Mouse (Mus musculus): ENCODE data around the gene Slc5a5. TPM values are rescaled to one million over a fixed set of nuclear protein-coding genes. Genes with fewer than 3 reads are reported as not detected.

The Slc5a5 gene
- polyA plus RNA-seq, 2 experiments, result 0.03 to 0.10 TPM

DNA sequence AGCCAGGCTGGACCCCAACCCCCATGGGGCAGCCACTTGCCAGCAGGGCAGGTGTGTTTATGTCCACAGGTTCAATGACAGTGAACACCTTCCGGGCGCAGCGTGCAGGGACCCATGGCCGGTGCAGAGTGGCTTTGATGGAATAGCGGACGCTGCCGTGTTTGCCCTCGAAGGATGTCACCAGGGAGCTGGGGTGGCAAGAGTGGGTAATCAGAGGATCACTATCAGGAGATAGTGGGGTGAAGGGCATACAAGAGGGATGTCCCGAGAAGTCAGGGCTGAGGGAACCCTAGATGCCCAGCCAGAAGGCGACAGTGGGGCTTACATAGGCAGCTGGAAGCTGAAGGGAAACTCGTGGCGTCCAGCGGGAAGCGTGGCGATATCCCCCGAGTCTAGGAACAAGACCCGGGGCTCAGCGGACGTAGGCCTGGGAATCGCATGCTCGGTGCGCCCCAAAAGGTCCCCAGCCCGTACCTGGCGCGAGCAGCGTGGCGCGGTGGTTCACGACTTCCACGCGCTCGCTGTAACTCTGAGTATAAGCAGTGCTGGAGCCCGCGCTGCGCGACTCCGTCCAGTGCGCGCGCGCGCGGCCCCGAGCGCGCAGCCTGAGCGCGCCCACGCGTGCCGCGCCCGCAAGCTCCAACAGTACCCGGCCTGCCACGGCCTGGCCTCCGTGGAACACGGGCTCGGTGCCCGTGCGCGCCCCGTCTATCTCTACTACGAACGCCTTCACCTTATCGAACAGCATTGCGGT lies 53.7 kb downstream of the Slc5a5 start:
- WGBS (ENCODE audit: insufficient replicate concordance), result 3% methylated on average over 66 of the region's 66 CpGs
- no peak for DNase-seq (ENCODE audit: low read depth in 3 of 3, low spot score in 3 of 3)
- peaks cover 49 to 69% of the 10 kb centered on the region in 2 experiments for H3K4me1 ChIP-seq (replicated peaks; ENCODE audit: control insufficient read depth in 2 of 2, insufficient read depth in 2 of 2, low read length in 1 of 2)

DNA sequence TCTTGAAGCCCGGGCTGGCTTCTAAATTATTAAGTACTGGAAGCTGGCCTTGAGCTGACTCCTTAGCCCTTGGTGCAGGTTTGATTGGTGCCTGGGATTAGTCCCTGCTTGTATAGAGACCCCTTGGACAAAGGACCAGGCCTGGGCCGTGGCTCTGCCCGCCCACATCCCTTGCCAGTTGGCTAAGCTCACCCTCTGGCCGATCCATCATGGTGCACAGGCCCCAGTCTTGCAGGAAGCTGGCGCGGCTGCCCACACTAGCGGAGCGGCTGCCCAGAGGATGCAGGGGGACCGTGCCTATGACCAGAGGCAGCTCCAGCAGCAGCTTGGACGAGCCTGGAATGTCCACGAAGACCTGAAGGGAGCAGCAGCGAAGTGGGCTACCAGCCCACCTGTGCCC lies 55.9 kb downstream of the Slc5a5 start:
- H3K27ac ChIP-seq, result peak overlapping the region; percentile 81
- no peaks in the 10 kb centered on the region for H3K27me3 ChIP-seq (ENCODE audit: control insufficient read depth, insufficient read depth, low read length)
- H3K4me2 ChIP-seq (ENCODE audit: low read depth), result peak overlapping the region; percentile 83
- TF ChIP-seq CTCF (IDR thresholded peaks at IDR 0.05; ENCODE audit: low read depth) (no peak), EP300 (IDR thresholded peaks at IDR 0.05; ENCODE audit: low read depth) (no peak)
- whole genome bisulfite sequencing (ENCODE audit: insufficient replicate concordance), result 89% methylated on average over 12 of the region's 12 CpGs
- peaks cover 22% of the 10 kb centered on the region for H3K36me3 ChIP-seq (replicated peaks; ENCODE audit: control insufficient read depth, insufficient read depth, low read depth)
- peak overlapping the region; percentile 32 for H3K9ac ChIP-seq (replicated peaks)
- DNase-seq (ENCODE audit: low read depth in 3 of 3, low spot score in 3 of 3) (no peak), ATAC-seq (ENCODE audit: insufficient read depth) (no peak)
- H3K4me3 ChIP-seq (ENCODE audit: insufficient read depth in 1 of 2, low read depth in 2 of 2, low read length in 2 of 2), result peak overlapping the region; percentile 2 to 27; a peak in 3 of 4 replicates
- peaks cover 34 to 53% of the 10 kb centered on the region in 2 experiments for H3K4me1 ChIP-seq (replicated peaks; ENCODE audit: control insufficient read depth in 2 of 2, insufficient read depth in 2 of 2, low read length in 1 of 2)
- no peaks in the 10 kb centered on the region for H3K9me3 ChIP-seq (ENCODE audit: control insufficient read depth, low read length)

More for the DNA sequence above, 53.7 kb downstream of the Slc5a5 start:
- Histone ChIP-seq H3K9ac (replicated peaks) (peak overlapping the region; percentile 90), H3K27ac (peak overlapping the region; percentile 91), H3K4me2 (ENCODE audit: low read depth) (peak overlapping the region; percentile 83), H3K27me3 (ENCODE audit: control insufficient read depth, insufficient read depth, low read length) (no peaks in the 10 kb centered on the region), H3K9me3 (ENCODE audit: control insufficient read depth, low read length) (no peaks in the 10 kb centered on the region), H3K4me3 (ENCODE audit: insufficient read depth in 1 of 2, low read depth in 2 of 2, low read length in 2 of 2) (peak overlapping the region; percentile 81 to 85), H3K36me3 (replicated peaks; ENCODE audit: control insufficient read depth, insufficient read depth, low read depth) (peaks cover 22% of the 10 kb centered on the region)
- peak; percentile 44 for ATAC-seq (ENCODE audit: insufficient read depth)
- TF ChIP-seq CTCF (IDR thresholded peaks at IDR 0.05; ENCODE audit: low read depth), result 0 out of 2 replicates have a peak, but pooled peaks have one; percentile 9
- no peak; the same call in 1 of the 2 replicates for TF ChIP-seq EP300 (IDR thresholded peaks at IDR 0.05; ENCODE audit: low read depth)

DNA sequence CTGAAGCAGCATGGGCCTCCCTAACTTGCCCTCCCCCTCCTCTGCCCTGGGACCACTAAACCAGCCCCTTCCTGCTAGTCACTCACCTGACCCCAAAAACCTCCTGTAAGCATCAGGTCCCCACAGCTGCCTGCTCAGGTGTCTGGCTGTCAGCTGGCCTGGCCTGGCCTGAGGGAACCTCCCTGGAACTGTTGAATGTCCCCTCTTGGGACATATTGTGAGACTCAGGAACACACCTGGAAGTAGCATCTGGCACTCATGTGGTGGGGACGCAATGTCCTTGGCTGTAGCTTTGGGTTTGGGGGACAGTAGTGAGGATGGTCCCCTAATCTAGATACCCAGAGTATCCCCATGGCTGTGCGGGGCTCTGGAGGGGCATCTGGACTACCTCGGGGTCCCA lies 58.5 kb downstream of the Slc5a5 start:
- Histone ChIP-seq H3K4me3 (ENCODE audit: insufficient read depth in 1 of 2, low read depth in 2 of 2, low read length in 2 of 2) (no peak overlapping the region), H3K4me1 (replicated peaks; ENCODE audit: control insufficient read depth in 2 of 2, insufficient read depth in 2 of 2, low read length in 1 of 2) (peaks cover 23 to 38% of the 10 kb centered on the region in 2 experiments), H3K9ac (replicated peaks) (no peak overlapping the region), H3K4me2 (ENCODE audit: low read depth) (no peak overlapping the region), H3K27ac (no peak overlapping the region), H3K9me3 (ENCODE audit: control insufficient read depth, low read length) (no peaks in the 10 kb centered on the region), H3K27me3 (ENCODE audit: control insufficient read depth, insufficient read depth, low read length) (no peaks in the 10 kb centered on the region), H3K36me3 (replicated peaks; ENCODE audit: control insufficient read depth, insufficient read depth, low read depth) (peaks cover 22% of the 10 kb centered on the region)
- no peak for ATAC-seq (ENCODE audit: insufficient read depth)
- no peak for DNase-seq (ENCODE audit: low read depth in 3 of 3, low spot score in 3 of 3)
- 93% methylated on average over 3 of the region's 3 CpGs for WGBS (ENCODE audit: insufficient replicate concordance)
- no peak for TF ChIP-seq EP300 (IDR thresholded peaks at IDR 0.05; ENCODE audit: low read depth)
- TF ChIP-seq CTCF (IDR thresholded peaks at IDR 0.05; ENCODE audit: low read depth), result no peak

DNA sequence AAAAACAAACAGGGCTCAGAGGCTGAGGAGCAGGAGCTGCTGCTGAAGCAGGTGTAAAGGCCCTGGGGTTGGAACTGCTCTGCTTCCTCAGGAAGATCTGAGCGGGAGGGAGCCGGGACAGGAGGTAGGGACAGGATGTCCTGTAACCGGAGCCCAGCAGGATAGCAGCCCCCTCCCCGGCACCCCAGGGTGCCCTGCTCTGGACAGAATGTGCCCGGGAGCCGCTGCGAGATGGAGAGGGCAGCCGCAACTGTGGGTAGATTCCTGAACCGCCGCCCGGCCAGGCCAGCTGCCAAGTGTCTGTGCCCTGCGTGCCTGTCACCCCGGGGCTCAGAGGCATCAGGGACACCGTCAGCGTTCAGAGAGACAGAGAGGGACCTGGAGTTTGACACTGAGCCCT lies 59.0 kb downstream of the Slc5a5 start:
- TF ChIP-seq EP300 (IDR thresholded peaks at IDR 0.05; ENCODE audit: low read depth), result no peak
- TF ChIP-seq CTCF (IDR thresholded peaks at IDR 0.05; ENCODE audit: low read depth), result no peak
- no peak overlapping the region; the same call in 1 of the 2 replicates for H3K27ac ChIP-seq
- no peaks in the 10 kb centered on the region for H3K27me3 ChIP-seq (ENCODE audit: control insufficient read depth, insufficient read depth, low read length)
- no peak for ATAC-seq (ENCODE audit: insufficient read depth)
- no peak overlapping the region for H3K4me3 ChIP-seq (ENCODE audit: insufficient read depth in 1 of 2, low read depth in 2 of 2, low read length in 2 of 2)
- H3K36me3 ChIP-seq (replicated peaks; ENCODE audit: control insufficient read depth, insufficient read depth, low read depth), result peaks cover 22% of the 10 kb centered on the region
- DNase-seq (ENCODE audit: low read depth in 3 of 3, low spot score in 3 of 3), result no peak
- 60% methylated on average over 15 of the region's 15 CpGs for WGBS (ENCODE audit: insufficient replicate concordance)
- peaks cover 23 to 38% of the 10 kb centered on the region in 2 experiments for H3K4me1 ChIP-seq (replicated peaks; ENCODE audit: control insufficient read depth in 2 of 2, insufficient read depth in 2 of 2, low read length in 1 of 2)
- no peak overlapping the region for H3K9ac ChIP-seq (replicated peaks)
- H3K9me3 ChIP-seq (ENCODE audit: control insufficient read depth, low read length), result no peaks in the 10 kb centered on the region
- no peak overlapping the region for H3K4me2 ChIP-seq (ENCODE audit: low read depth)

DNA sequence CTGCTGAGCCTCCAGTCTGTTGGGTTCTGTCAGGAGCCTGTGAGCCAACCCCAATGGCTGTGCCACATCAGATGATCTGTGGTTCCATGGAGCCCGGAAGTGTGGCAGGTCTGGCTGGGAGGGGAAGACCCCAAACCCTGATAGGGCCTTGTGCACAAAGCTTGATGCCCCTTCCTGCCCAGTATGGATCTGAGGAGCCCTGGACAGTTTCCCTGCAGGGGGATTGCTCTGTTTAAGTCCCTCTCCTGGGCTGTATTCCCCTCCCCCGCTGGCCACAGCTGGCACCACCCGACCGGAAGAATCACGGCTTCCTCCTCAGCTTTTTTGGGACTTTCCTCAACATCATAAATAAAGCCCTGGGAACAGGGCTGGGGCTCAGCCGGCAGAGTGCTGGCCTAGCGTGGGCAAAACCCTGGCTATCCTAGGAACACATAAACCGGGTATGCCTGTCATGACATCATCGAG lies 59.5 kb downstream of the Slc5a5 start:
- Histone ChIP-seq H3K27me3 (ENCODE audit: control insufficient read depth, insufficient read depth, low read length) (no peaks in the 10 kb centered on the region), H3K4me2 (ENCODE audit: low read depth) (no peak overlapping the region), H3K36me3 (replicated peaks; ENCODE audit: control insufficient read depth, insufficient read depth, low read depth) (peaks cover 22% of the 10 kb centered on the region), H3K4me1 (replicated peaks; ENCODE audit: control insufficient read depth in 2 of 2, insufficient read depth in 2 of 2, low read length in 1 of 2) (peaks cover 23 to 36% of the 10 kb centered on the region in 2 experiments), H3K4me3 (ENCODE audit: insufficient read depth in 1 of 2, low read depth in 2 of 2, low read length in 2 of 2) (no peak overlapping the region), H3K27ac (no peak overlapping the region), H3K9me3 (ENCODE audit: control insufficient read depth, low read length) (no peaks in the 10 kb centered on the region), H3K9ac (replicated peaks) (no peak overlapping the region)
- 36% methylated on average over 9 of the region's 9 CpGs for WGBS (ENCODE audit: insufficient replicate concordance)
- no peak for TF ChIP-seq CTCF (IDR thresholded peaks at IDR 0.05; ENCODE audit: low read depth)
- no peak for TF ChIP-seq EP300 (IDR thresholded peaks at IDR 0.05; ENCODE audit: low read depth)
- ATAC-seq (ENCODE audit: insufficient read depth) (no peak), DNase-seq (ENCODE audit: low read depth in 3 of 3, low spot score in 3 of 3) (no peak)

MicroRNAs within 50 kb of the gene (microRNA counts, 519-probe panel; counts per million panel counts)
- 69.9 counts per million for microRNA mmu-miR-1969

Small RNAs within 50 kb of the gene (microRNA-seq; reads per million reads assigned to microRNA genes)
- gene Mir1969, result 1.7 reads per million
- gene Mir7067, result not detected

Other genes with a start within 250 kb of the Slc5a5 start
- 7.6 and 8.6 TPM in 2 replicates for gene Pgpep1, start 232.4 kb downstream of the Slc5a5 start, polyA plus RNA-seq (2012; rRNA removed)
- gene Pgpep1, start 232.4 kb downstream of the Slc5a5 start, polyA plus RNA-seq (2014; fragmentation: Nextera tagmentation; extraction: Ambion mirVana), result 19.8 and 23.5 TPM in 2 replicates
- 134 and 478 TPM in 2 replicates for gene Lsm4, start 219.5 kb downstream of the Slc5a5 start, polyA plus RNA-seq (2012; rRNA removed)
- gene Lsm4, start 219.5 kb downstream of the Slc5a5 start, polyA plus RNA-seq (2014; fragmentation: Nextera tagmentation; extraction: Ambion mirVana), result 160 and 176 TPM in 2 replicates
- 28.4 and 29.4 TPM in 2 replicates for gene Jund, start 193.8 kb downstream of the Slc5a5 start, polyA plus RNA-seq (2012; rRNA removed)
- gene Jund, start 193.8 kb downstream of the Slc5a5 start, polyA plus RNA-seq (2014; fragmentation: Nextera tagmentation; extraction: Ambion mirVana), result 20.3 and 21.8 TPM in 2 replicates
- not detected in 2 replicates for gene Iqcn, start 189.3 kb downstream of the Slc5a5 start, polyA plus RNA-seq (2012; rRNA removed)
- not detected in 2 replicates for gene Iqcn, start 189.3 kb downstream of the Slc5a5 start, polyA plus RNA-seq (2014; fragmentation: Nextera tagmentation; extraction: Ambion mirVana)
- 0.04 TPM in 1 of 2 replicates, not detected in the other for gene Gm3336, start 174.2 kb downstream of the Slc5a5 start, polyA plus RNA-seq (2012; rRNA removed)
- 0.11 TPM in 2 replicates for gene Gm3336, start 174.2 kb downstream of the Slc5a5 start, polyA plus RNA-seq (2014; fragmentation: Nextera tagmentation; extraction: Ambion mirVana)
- 1.6 TPM in 2 replicates for gene Pde4c, start 169.0 kb downstream of the Slc5a5 start, polyA plus RNA-seq (2012; rRNA removed)
- gene Pde4c, start 169.0 kb downstream of the Slc5a5 start, polyA plus RNA-seq (2014; fragmentation: Nextera tagmentation; extraction: Ambion mirVana), result 0.34 and 0.74 TPM in 2 replicates
- gene Rab3a, start 138.1 kb downstream of the Slc5a5 start, polyA plus RNA-seq (2012; rRNA removed), result 2.7 and 3.2 TPM in 2 replicates
- gene Rab3a, start 138.1 kb downstream of the Slc5a5 start, polyA plus RNA-seq (2014; fragmentation: Nextera tagmentation; extraction: Ambion mirVana), result 1.6 and 2.4 TPM in 2 replicates
- 25.3 and 28.5 TPM in 2 replicates for gene Mpv17l2, start 131.8 kb downstream of the Slc5a5 start, polyA plus RNA-seq (2012; rRNA removed)
- 39.8 and 41.5 TPM in 2 replicates for gene Mpv17l2, start 131.8 kb downstream of the Slc5a5 start, polyA plus RNA-seq (2014; fragmentation: Nextera tagmentation; extraction: Ambion mirVana)
- gene Pik3r2, start 116.0 kb downstream of the Slc5a5 start, polyA plus RNA-seq (2012; rRNA removed), result 13.2 and 17.5 TPM in 2 replicates
- 8.2 and 12.0 TPM in 2 replicates for gene Pik3r2, start 116.0 kb downstream of the Slc5a5 start, polyA plus RNA-seq (2014; fragmentation: Nextera tagmentation; extraction: Ambion mirVana)
- gene Mast3, start 87.7 kb downstream of the Slc5a5 start, polyA plus RNA-seq (2012; rRNA removed), result 11.1 and 13.0 TPM in 2 replicates
- 5.4 and 6.3 TPM in 2 replicates for gene Mast3, start 87.7 kb downstream of the Slc5a5 start, polyA plus RNA-seq (2014; fragmentation: Nextera tagmentation; extraction: Ambion mirVana)
- 0.11 and 0.13 TPM in 2 replicates for gene Il12rb1, start 84.3 kb downstream of the Slc5a5 start, polyA plus RNA-seq (2012; rRNA removed)
- gene Il12rb1, start 84.3 kb downstream of the Slc5a5 start, polyA plus RNA-seq (2014; fragmentation: Nextera tagmentation; extraction: Ambion mirVana), result 0.18 and 0.39 TPM in 2 replicates
- gene Arrdc2, start 53.0 kb downstream of the Slc5a5 start, polyA plus RNA-seq (2012; rRNA removed), result 33.9 and 35.0 TPM in 2 replicates
- 9.5 and 14.3 TPM in 2 replicates for gene Arrdc2, start 53.0 kb downstream of the Slc5a5 start, polyA plus RNA-seq (2014; fragmentation: Nextera tagmentation; extraction: Ambion mirVana)
- 0.27 and 0.34 TPM in 2 replicates for gene Kcnn1, start 29.5 kb downstream of the Slc5a5 start, polyA plus RNA-seq (2012; rRNA removed)
- gene Kcnn1, start 29.5 kb downstream of the Slc5a5 start, polyA plus RNA-seq (2014; fragmentation: Nextera tagmentation; extraction: Ambion mirVana), result 0.08 and 0.17 TPM in 2 replicates
- gene Ccdc124, start 18.8 kb downstream of the Slc5a5 start, polyA plus RNA-seq (2012; rRNA removed), result 20.4 and 34.3 TPM in 2 replicates
- gene Ccdc124, start 18.8 kb downstream of the Slc5a5 start, polyA plus RNA-seq (2014; fragmentation: Nextera tagmentation; extraction: Ambion mirVana), result 54.1 and 56.3 TPM in 2 replicates
- gene Rpl18a, start 4.7 kb upstream of the Slc5a5 start, polyA plus RNA-seq (2012; rRNA removed), result 2,449 and 2,899 TPM in 2 replicates
- 3,155 and 3,211 TPM in 2 replicates for gene Rpl18a, start 4.7 kb upstream of the Slc5a5 start, polyA plus RNA-seq (2014; fragmentation: Nextera tagmentation; extraction: Ambion mirVana)
- 11.5 and 15.4 TPM in 2 replicates for gene Map1s, start 13.2 kb upstream of the Slc5a5 start, polyA plus RNA-seq (2012; rRNA removed)
- 9.3 and 11.8 TPM in 2 replicates for gene Map1s, start 13.2 kb upstream of the Slc5a5 start, polyA plus RNA-seq (2014; fragmentation: Nextera tagmentation; extraction: Ambion mirVana)

Data from liver, embryonic 14.5 days (tissue).